Mouse (Mus musculus) liver, embryonic 11.5 days (tissue): ENCODE measurements at regions not wholly inside any gene's neighbourhood (a gene's known extent, or its start where the extent isn't known, plus 50 kb on each side); places are given as distances from the start of the nearest gene placed in this dataset.

Experiments
- ATAC-seq: fragments of 200-750 bp; cut with Nextera tagmentation; replicated peaks from 2 replicates; pipeline ENCODE4 v1.8.0; 2017; ENCODE audit warnings: moderate number of reproducible peaks, mild to moderate bottlenecking, moderate TSS enrichment, moderate library complexity; ENCODE audit not compliant: low FRiP score
- DNase-seq: peaks from one replicate; pipeline ENCODE4 v3.0.0-alpha.2; 2017; ENCODE audit warnings: low spot score
- H3K27ac ChIP-seq: fragments of 300-500 bp; sonication (generic); 2 replicates; pipeline ENCODE4 v1.5.1; 2014; ENCODE audit warnings: mild to moderate bottlenecking, low read depth, low read length, control low read depth
- H3K27me3 ChIP-seq: fragments of 300-500 bp; sonication (generic); replicated peaks from 2 replicates; pipeline ENCODE4 v1.6.1; 2014; ENCODE audit warnings: low read length, mixed read lengths; ENCODE audit not compliant: control insufficient read depth, insufficient read depth
- H3K36me3 ChIP-seq: fragments of 300-500 bp; sonication (generic); 2 replicates; pipeline ENCODE4 v1.6.1; 2014; ENCODE audit warnings: mild to moderate bottlenecking, low read length, moderate library complexity, mixed read lengths; ENCODE audit not compliant: control insufficient read depth, insufficient read depth
- H3K4me1 ChIP-seq: fragments of 300-500 bp; sonication (generic); replicated peaks from 2 replicates; pipeline ENCODE4 v1.6.1; 2014; ENCODE audit warnings: low read length, mixed read lengths; ENCODE audit not compliant: control insufficient read depth, insufficient read depth
- H3K4me2 ChIP-seq: fragments of 300-500 bp; sonication (generic); 2 replicates; pipeline ENCODE4 v1.6.1; 2014; ENCODE audit warnings: mild to moderate bottlenecking, control low read depth, moderate library complexity
- H3K4me3 ChIP-seq: fragments of 300-500 bp; sonication (generic); 2 replicates; pipeline ENCODE4 v1.5.1; 2014; ENCODE audit warnings: low read depth, low read length, control low read depth
- H3K9ac ChIP-seq: fragments of 300-500 bp; sonication (generic); 2 replicates; pipeline ENCODE4 v1.6.1; 2014; ENCODE audit warnings: low read depth, low read length, control low read depth
- H3K9me3 ChIP-seq: fragments of 300-500 bp; sonication (generic); 2 replicates; pipeline ENCODE4 v1.6.1; 2016; ENCODE audit warnings: low read length, inconsistent platforms, mixed read lengths; ENCODE audit not compliant: control insufficient read depth
- WGBS: fragments of 180-500 bp; shearing (Covaris S2); extraction: QIAGEN DNeasy Blood & Tissue Kit; methylation state at CpG from one replicate; pipeline ENCODE4 v1.1.7; 2014; 5-methylcytosine and 5-hydroxymethylcytosine counted together

- 10% methylated on average over 5 of the region's 5 CpGs for WGBS
- no peak overlapping the region for H3K9ac ChIP-seq
- DNase-seq, result peak; percentile 32
- H3K27me3 ChIP-seq, result no peaks in the 10 kb centered on the region
- ATAC-seq, result no peak
- no peaks in the 10 kb centered on the region for H3K4me1 ChIP-seq
- no peak overlapping the region for H3K4me2 ChIP-seq
- no peak overlapping the region for H3K27ac ChIP-seq
- no peaks in the 10 kb centered on the region for H3K36me3 ChIP-seq
- no peaks in the 10 kb centered on the region for H3K9me3 ChIP-seq
- no peak overlapping the region for H3K4me3 ChIP-seq
These were observed 73.9 kb upstream of the Itm2a start for GRCm38 (mm10) chrX:107477066-107477465.

- Histone ChIP-seq H3K4me3 (no peak overlapping the region), H3K4me2 (no peak overlapping the region), H3K36me3 (no peaks in the 10 kb centered on the region), H3K9me3 (no peaks in the 10 kb centered on the region), H3K27me3 (no peaks in the 10 kb centered on the region), H3K9ac (no peak overlapping the region), H3K27ac (no peak overlapping the region), H3K4me1 (no peaks in the 10 kb centered on the region)
- no peak for ATAC-seq
- WGBS, result 56% methylated on average over 3 of the region's 3 CpGs
- DNase-seq, result no peak
These were observed 66.1 kb upstream of the Itm2a start for GRCm38 (mm10) chrX:107469242-107469641.
